Mouse (Mus musculus): Measurements from ENCODE around the gene Plin1. TPM values are rescaled to one million over a fixed set of nuclear protein-coding genes. Genes with fewer than 3 reads are reported as not detected.

The Plin1 gene
- polyA plus RNA-seq, 1 experiment: not detected

DNA sequence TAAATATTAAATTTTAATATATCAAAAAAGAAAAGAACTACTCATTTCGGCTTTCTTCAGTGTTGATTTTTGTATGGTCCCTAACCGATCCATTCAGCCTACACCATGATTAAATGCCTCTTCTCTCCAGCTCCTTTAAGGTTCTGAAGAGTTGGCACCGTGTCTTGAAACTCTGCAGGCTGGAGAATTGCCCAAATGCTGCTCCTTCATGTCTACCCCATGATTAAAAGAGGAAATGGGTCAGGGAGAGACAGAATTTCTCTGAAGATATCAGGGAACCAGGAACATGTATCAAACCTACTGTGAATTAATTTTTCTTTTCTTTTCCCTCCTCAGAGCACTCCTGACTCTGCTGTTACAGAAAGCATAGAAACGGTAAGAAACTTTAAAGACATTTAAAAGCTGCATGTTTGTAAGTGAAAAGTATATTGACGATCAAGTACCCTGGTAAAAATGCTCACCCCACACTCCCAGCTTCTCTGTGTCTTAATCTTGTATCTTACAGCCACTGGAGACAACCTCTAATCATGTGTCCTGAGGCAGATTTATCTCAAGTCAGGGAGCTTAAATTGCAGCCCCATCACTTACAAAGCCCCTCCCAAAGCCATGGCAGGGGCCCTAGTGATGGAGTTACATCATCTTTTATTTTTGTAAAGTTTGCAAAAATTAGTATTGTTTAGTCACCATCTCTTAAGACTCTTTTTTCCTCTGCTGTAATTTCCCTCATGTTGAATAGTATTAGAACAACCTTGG is 28.6 kb upstream of the Plin1 start:
- TF ChIP-seq CTCF (IDR thresholded peaks at IDR 0.05; ENCODE audit: insufficient read depth, low read depth, low read length): no peak
- no peak for TF ChIP-seq POLR2A (IDR thresholded peaks at IDR 0.05; ENCODE audit: insufficient read depth, low read depth, low read length)
- 34% methylated on average over 5 of the region's 5 CpGs for WGBS
- Histone ChIP-seq H3K4me3 (ENCODE audit: insufficient read depth, low read depth, low read length) (no peak overlapping the region), H3K4me1 (ENCODE audit: control insufficient read depth, insufficient read depth, low read length) (no peaks in the 10 kb centered on the region), H3K27ac (ENCODE audit: insufficient read depth, low read depth, low read length) (no peak overlapping the region)

DNA sequence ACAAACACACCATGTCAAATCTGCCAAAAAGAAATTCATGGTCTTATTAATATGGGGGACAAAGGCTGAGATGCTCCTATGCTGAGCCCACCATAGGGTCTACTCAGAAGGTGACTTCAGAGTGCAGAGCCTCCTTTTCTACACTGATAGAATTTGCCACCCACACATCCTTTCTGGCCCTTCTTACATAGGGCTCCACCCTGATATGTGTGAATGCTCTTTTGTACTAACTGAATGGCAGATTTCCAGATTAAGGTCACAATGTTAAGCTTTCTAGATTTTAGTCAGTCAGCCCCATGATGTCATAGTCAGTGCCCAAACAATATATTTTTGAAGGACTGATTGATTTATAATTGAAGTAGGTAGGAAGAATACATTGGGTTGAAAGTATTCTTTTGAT is 27.1 kb upstream of the Plin1 start:
- Histone ChIP-seq H3K4me1 (ENCODE audit: control insufficient read depth, insufficient read depth, low read length) (no peaks in the 10 kb centered on the region), H3K4me3 (ENCODE audit: insufficient read depth, low read depth, low read length) (no peak overlapping the region), H3K27ac (ENCODE audit: insufficient read depth, low read depth, low read length) (no peak overlapping the region)
- no peak for TF ChIP-seq CTCF (IDR thresholded peaks at IDR 0.05; ENCODE audit: insufficient read depth, low read depth, low read length)
- TF ChIP-seq POLR2A (IDR thresholded peaks at IDR 0.05; ENCODE audit: insufficient read depth, low read depth, low read length): no peak

DNA sequence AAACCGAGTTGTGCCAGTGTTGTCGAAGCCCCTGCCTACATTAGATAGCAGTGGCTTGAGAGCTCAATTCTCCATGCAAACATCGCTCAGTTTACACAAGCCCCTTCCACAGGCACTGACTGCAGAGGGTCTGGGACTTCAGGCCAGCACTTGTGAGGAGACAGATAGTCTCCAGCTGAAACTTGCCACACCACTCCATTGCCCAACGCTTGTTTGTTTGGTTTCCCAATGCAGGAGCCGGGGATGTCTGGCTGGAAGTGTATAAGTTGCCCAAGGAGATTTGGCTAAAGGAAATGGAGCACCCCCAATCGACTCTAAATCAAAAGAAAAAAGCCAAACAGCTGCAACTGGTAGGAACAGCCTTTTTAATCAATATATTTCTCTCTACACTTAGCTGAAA is 25.5 kb upstream of the Plin1 start:
- 85% methylated on average over 6 of the region's 6 CpGs for WGBS
- H3K27ac ChIP-seq (ENCODE audit: insufficient read depth, low read depth, low read length): no peak overlapping the region
- TF ChIP-seq CTCF (IDR thresholded peaks at IDR 0.05; ENCODE audit: insufficient read depth, low read depth, low read length) (no peak), POLR2A (IDR thresholded peaks at IDR 0.05; ENCODE audit: insufficient read depth, low read depth, low read length) (no peak)
- no peaks in the 10 kb centered on the region for H3K4me1 ChIP-seq (ENCODE audit: control insufficient read depth, insufficient read depth, low read length)
- H3K4me3 ChIP-seq (ENCODE audit: insufficient read depth, low read depth, low read length): no peak overlapping the region

DNA sequence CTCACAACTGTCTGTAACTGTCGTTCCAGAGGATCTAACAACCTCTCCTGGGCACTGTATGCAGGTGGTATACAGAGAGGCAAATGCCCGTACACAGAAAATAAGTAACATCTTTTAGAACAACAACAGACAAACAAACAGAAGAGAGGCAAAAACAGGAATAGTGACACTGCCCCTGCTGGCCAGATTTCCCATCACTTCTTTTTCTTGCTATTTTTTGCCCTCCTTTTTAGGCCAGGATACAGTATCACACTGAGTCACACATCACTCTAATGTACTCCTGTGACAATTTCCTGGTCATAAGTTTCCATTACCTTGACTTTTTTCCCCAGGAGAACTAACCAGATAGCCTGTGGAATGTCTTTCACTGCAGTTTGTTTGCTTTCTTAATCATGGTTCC is 23.6 kb upstream of the Plin1 start:
- WGBS: 46% methylated on average over 2 of the region's 2 CpGs
- H3K4me3 ChIP-seq (ENCODE audit: insufficient read depth, low read depth, low read length): no peak overlapping the region
- TF ChIP-seq CTCF (IDR thresholded peaks at IDR 0.05; ENCODE audit: insufficient read depth, low read depth, low read length) (no peak), POLR2A (IDR thresholded peaks at IDR 0.05; ENCODE audit: insufficient read depth, low read depth, low read length) (no peak)
- H3K27ac ChIP-seq (ENCODE audit: insufficient read depth, low read depth, low read length): no peak overlapping the region
- no peaks in the 10 kb centered on the region for H3K4me1 ChIP-seq (ENCODE audit: control insufficient read depth, insufficient read depth, low read length)

DNA sequence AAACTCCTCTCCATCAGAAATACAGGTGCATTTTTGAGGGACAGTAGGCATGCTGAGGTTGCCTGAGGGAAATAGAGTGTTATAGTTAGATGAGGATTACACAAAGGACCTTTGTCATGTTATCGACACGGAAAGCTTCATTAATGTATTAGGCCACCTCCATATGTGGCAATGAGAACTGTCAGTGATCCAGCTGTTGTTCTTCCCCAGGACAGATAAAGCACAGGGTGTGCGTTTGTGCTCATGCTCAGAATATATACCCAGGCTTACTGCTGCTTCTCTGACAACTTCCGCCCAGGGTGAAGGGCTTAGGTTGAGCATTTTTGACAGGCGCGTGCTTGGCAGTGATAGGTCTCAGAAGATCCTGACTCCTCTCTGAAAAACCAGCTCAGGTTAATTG is 16.8 kb upstream of the Plin1 start:
- Histone ChIP-seq H3K4me1 (ENCODE audit: control insufficient read depth, insufficient read depth, low read length) (no peaks in the 10 kb centered on the region), H3K4me3 (ENCODE audit: insufficient read depth, low read depth, low read length) (no peak overlapping the region), H3K27ac (ENCODE audit: insufficient read depth, low read depth, low read length) (no peak overlapping the region)
- 88% methylated on average over 6 of the region's 6 CpGs for WGBS
- TF ChIP-seq POLR2A (IDR thresholded peaks at IDR 0.05; ENCODE audit: insufficient read depth, low read depth, low read length) (no peak), CTCF (IDR thresholded peaks at IDR 0.05; ENCODE audit: insufficient read depth, low read depth, low read length) (no peak)

DNA sequence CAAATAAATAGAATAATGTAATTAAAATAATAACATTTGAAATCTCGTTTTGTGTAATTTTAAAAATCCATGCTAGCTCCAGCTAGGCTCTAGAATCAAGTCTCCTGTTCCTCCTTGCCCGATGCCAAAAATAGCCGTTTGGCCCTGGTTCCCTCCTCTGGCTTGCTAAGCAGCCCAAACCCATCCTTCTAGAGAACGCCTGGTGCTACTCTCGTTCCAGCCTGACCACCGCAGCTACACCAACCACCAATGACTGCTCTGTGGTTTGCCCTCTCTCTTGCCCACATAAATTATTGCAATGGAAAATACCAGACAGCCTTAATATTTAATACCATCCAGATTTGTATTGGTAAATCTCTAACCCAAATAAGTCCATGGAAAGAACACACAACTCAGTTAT is 15.0 kb upstream of the Plin1 start:
- WGBS: 79% methylated on average over 6 of the region's 6 CpGs
- no peak overlapping the region for H3K4me3 ChIP-seq (ENCODE audit: insufficient read depth, low read depth, low read length)
- no peak overlapping the region for H3K27ac ChIP-seq (ENCODE audit: insufficient read depth, low read depth, low read length)
- 0 out of 2 replicates have a peak, but pooled peaks cover 2% of the 10 kb centered on the region for H3K4me1 ChIP-seq (ENCODE audit: control insufficient read depth, insufficient read depth, low read length)
- TF ChIP-seq CTCF (IDR thresholded peaks at IDR 0.05; ENCODE audit: insufficient read depth, low read depth, low read length): no peak
- no peak for TF ChIP-seq POLR2A (IDR thresholded peaks at IDR 0.05; ENCODE audit: insufficient read depth, low read depth, low read length)

DNA sequence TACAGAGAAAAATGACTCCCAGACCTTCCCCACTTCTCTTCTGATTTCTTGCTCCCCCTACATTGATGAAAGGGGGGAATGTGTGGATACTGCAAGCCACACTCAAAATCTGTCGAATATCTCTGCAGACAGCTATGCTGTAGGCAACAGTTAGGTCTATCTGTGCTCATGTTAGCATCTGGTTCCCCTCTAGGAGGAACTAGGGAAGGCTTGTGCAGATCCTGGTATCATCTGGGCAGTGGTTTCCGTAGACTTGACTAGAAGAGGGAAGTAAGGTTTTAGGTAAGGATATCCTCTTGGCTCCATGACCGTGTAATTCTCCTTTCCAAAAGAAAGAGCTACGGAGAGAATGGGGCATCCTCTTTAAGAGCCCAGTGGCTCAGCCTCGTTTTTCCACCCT is 11.9 kb upstream of the Plin1 start:
- no peak for TF ChIP-seq CTCF (IDR thresholded peaks at IDR 0.05; ENCODE audit: insufficient read depth, low read depth, low read length)
- TF ChIP-seq POLR2A (IDR thresholded peaks at IDR 0.05; ENCODE audit: insufficient read depth, low read depth, low read length): no peak
- H3K4me1 ChIP-seq (ENCODE audit: control insufficient read depth, insufficient read depth, low read length): 0 out of 2 replicates have a peak, but pooled peaks cover 2% of the 10 kb centered on the region
- no peak overlapping the region for H3K27ac ChIP-seq (ENCODE audit: insufficient read depth, low read depth, low read length)
- H3K4me3 ChIP-seq (ENCODE audit: insufficient read depth, low read depth, low read length): no peak overlapping the region
- 82% methylated on average over 5 of the region's 5 CpGs for WGBS

DNA sequence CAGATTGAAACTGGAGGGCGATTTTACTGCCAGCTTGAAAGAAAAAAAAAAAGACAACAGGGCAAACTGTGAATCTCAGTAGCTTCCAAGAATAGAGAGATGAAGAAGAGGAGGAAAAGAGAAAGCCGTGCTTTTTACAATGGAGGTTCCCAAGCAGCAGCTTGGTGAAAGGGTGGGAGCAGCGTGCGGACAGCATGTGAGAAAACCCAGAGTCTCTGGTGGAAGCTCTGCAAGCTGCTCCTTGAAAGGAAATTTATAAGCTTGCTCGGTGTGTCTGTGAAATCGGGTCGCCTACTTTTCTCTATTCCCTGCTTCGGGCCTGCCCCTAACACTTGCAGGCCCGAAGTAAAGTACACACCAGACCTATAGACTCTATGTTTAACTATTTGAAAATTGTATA is 11.3 kb upstream of the Plin1 start:
- TF ChIP-seq CTCF (IDR thresholded peaks at IDR 0.05; ENCODE audit: insufficient read depth, low read depth, low read length): no peak
- no peak for TF ChIP-seq POLR2A (IDR thresholded peaks at IDR 0.05; ENCODE audit: insufficient read depth, low read depth, low read length)
- 88% methylated on average over 9 of the region's 9 CpGs for WGBS
- no peak overlapping the region for H3K27ac ChIP-seq (ENCODE audit: insufficient read depth, low read depth, low read length)
- H3K4me3 ChIP-seq (ENCODE audit: insufficient read depth, low read depth, low read length): no peak overlapping the region
- 0 out of 2 replicates have a peak, but pooled peaks cover 2% of the 10 kb centered on the region for H3K4me1 ChIP-seq (ENCODE audit: control insufficient read depth, insufficient read depth, low read length)

DNA sequence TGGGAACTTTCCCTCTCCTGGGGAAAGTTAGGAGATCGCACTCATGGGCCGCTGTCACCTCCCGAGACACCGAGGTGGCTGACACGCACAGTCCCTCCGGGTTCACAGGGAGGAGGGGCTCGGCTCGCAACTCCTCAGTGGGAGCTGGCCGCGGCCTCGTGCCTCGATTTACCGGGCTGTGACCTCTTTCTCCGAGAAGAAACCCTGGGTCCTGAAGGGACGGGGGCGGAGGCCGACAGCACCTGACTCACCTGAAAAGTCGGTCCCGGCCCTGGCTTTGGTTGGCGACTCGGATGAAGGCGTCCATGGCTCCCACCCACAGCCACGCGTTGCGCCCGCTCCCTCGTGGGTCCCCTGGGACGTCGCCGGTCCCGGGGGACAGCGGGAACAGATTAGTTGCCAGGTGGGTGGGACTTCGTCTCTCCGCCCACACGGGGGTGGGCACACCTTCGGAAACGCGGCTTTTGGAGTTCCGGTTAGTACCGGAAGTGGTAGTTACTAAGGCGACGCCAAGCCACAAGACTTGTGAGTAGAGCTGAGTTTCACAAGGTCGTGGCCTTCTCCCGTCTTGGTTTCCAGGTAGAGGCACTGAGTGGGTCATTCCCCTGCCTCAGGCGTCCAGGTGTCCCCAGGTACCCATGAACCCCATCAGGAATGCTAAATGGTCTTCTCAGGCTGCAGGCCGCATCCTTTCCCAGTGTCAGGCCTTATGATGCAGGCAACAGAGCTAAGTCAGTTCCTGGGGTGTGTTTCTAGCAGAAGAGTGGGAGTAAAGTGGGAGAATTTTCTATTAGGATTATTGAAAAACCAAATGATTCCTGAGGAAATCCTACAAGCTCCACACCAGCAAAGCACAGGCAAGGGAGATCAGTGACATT is 10.2 kb upstream of the Plin1 start, which contains the start of the genes Pex11a and Wdr93:
Pex11a (minus strand) TSS at position 473 of the 878 bp plus-strand sequence.
Wdr93 (plus strand) TSS at position 505 of the 878 bp plus-strand sequence.
- no peak within 1 kb of the TSS for H3K27ac ChIP-seq (ENCODE audit: insufficient read depth, low read depth, low read length)
- 2% methylated on average over 46 of the region's 46 CpGs for WGBS
- peak within 1 kb of the TSS; percentile 61 for H3K4me3 ChIP-seq (ENCODE audit: insufficient read depth, low read depth, low read length)
- H3K4me1 ChIP-seq (ENCODE audit: control insufficient read depth, insufficient read depth, low read length): 0 out of 2 replicates have a peak, but pooled peaks cover 2% of the 10 kb centered on the region
- no peak for TF ChIP-seq POLR2A (IDR thresholded peaks at IDR 0.05; ENCODE audit: insufficient read depth, low read depth, low read length)
- TF ChIP-seq CTCF (IDR thresholded peaks at IDR 0.05; ENCODE audit: insufficient read depth, low read depth, low read length): no peak
